Mouse (Mus musculus): ENCODE data around the gene Rnf5.
A peak's percentile ranks its signal among the peaks of the same experiment; 100 is the strongest.

The Rnf5 gene

DNA sequence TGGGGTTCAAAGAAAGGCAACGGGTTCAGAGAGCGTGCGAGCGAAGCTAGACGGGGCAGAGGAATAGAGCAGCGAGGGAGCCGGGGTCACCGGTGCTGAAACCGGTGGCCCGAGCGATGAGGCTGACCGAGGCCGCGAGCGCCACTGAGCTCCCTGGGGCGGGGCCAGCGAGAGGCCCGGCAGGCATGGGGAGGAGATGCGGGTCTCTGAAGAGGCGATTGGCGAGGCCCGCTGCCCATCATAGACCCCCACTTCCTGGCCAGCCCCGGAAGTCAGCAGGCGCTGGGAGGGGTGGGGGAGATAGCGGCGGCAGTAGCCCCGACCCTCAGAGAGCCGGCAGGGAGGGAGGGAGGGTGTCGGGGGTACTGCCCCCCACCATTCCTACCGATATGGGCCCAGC, 2.1 kb upstream of the Rnf5 start:
- DNase-seq (ENCODE audit: extremely low spot score, low spot score) = peak; percentile 94

- no peak for DNase-seq (ENCODE audit: extremely low spot score, low spot score)
Measured at GRCm38 (mm10) chr17:34604511-34605237, 1.2 kb upstream of the Rnf5 start.

DNA sequence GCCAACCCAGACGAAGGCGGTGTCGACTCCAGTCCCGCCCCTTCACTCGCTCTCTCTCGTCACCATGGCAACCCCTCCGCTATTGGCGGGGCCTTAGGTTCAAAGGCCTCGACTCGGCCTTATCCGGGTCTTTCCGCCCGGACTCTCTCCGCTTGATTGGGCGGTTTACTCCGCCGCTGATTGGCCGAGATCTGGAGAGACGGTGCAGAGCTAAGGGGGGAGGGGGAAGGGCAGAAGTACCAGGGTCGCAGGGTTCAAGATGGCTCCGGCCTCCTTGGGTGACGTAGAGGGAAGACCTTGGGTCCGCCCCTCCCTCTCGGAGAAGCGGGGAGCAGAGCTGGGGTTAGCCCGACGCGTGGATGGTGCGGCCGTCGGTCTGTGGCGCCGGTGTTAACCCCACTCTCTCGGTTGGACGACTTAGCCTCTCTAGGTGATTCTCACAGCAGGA, 595 bp upstream of the Rnf5 start, which contains the start of gene Agpat1:
TSS of gene Agpat1 (plus strand) at position 202 of the 448 bp plus-strand sequence.
- DNase-seq (ENCODE audit: extremely low spot score, low spot score) = peak; percentile 100

GRCm38 (mm10) chr17:34601796-34602195, 1.7 kb downstream of the Rnf5 start:
- DNase-seq (ENCODE audit: extremely low spot score, low spot score) = no peak

DNA sequence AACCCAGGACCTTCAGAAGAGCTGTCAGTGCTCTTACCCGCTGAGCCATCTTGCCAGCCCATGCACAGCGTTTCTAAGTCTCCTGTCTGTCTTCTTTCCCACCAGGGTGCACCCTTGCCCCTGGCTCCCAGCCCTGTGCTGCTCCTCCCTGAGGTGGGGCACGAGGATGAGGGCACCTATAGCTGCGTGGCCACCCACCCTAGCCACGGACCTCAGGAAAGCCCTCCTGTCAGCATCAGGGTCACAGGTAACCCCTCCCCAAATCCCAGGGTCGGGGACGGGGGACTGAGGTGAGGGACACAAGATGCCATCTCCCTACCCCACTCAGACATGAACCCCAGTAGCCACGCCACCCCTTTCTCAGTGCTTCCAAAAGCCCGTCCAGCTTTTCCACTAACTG, 3.6 kb downstream of the Rnf5 start:
- DNase-seq (ENCODE audit: extremely low spot score, low spot score) = no peak

DNA sequence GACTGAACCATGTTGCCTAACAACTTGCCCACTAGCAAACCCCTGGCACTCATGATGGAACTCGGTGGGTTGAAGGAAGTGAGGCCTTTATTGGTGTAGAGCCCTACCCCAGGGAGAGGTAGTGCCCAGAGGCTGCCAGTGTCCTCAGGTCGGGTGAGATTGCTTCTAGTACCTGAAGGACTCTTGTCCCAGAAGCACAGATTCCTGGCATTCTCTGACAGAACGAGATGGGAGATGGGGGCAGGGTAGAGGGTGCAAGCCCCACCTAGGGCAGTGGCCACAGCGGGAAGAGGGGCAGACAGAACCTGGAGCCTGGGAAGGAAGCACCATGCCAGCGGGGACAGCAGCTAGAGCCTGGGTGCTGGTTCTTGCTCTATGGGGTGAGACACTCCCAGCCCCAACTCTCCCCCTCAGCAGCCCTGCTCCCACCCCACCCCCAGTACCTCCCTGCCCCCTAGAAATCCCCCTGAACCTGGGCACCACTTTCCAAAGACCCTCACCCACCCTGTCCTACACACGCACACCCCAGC, 5.9 kb downstream of the Rnf5 start, which contains the start of gene Ager:
TSS of gene Ager (plus strand) at position 297 of the 530 bp plus-strand sequence.
- DNase-seq (ENCODE audit: extremely low spot score, low spot score) = no peak

DNA sequence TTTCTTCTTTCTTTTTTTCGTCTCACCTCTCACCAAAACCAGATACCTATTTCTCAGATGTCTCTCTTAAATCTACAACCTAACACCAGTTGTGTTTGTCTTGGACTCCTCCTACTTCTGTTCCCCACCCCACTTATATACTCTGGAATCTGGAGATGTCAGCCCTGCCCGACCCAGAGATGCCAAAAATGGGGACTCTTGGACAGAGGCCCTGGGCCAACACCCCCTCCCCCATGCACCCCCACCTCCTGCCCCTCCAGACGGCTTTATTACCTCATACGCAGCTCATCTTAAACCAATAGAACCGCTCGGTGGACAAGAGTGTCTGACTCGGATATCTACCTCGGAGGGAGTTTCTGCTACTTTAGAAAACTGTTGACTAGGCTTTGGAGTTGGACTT, 7.4 kb downstream of the Rnf5 start:
- no peak for DNase-seq (ENCODE audit: extremely low spot score, low spot score)

DNA sequence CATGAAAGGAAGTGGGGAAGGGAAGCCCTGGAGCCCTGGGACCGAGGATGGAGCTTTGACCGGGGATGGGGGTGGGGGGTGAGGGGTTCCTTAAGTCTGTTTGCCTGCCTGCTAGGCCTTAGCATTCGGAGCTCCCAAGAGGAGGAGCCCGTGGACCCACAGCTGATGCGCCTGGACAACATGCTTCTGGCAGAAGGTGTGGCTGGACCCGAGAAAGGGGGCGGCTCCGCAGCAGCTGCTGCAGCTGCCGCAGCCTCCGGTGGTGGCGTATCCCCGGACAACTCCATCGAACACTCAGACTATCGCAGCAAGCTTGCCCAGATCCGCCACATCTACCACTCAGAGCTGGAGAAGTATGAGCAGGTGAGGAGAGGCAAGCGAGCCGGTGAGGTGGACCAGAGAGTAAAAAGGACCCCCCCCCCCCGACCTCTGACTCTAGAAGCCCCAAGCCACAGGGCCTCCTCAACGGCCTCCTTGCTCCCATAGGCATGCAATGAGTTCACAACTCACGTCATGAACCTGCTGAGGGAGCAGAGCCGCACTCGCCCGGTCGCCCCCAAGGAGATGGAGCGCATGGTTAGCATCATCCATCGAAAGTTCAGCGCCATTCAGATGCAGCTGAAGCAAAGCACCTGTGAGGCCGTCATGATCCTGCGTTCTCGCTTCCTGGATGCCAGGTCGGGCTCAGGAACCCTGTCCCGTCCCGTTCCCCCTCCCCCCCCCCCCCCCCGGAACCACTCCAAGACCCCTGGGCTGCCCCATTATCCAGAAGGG, 9.6 kb downstream of the Rnf5 start:
- no peak for DNase-seq (ENCODE audit: extremely low spot score, low spot score)

DNA sequence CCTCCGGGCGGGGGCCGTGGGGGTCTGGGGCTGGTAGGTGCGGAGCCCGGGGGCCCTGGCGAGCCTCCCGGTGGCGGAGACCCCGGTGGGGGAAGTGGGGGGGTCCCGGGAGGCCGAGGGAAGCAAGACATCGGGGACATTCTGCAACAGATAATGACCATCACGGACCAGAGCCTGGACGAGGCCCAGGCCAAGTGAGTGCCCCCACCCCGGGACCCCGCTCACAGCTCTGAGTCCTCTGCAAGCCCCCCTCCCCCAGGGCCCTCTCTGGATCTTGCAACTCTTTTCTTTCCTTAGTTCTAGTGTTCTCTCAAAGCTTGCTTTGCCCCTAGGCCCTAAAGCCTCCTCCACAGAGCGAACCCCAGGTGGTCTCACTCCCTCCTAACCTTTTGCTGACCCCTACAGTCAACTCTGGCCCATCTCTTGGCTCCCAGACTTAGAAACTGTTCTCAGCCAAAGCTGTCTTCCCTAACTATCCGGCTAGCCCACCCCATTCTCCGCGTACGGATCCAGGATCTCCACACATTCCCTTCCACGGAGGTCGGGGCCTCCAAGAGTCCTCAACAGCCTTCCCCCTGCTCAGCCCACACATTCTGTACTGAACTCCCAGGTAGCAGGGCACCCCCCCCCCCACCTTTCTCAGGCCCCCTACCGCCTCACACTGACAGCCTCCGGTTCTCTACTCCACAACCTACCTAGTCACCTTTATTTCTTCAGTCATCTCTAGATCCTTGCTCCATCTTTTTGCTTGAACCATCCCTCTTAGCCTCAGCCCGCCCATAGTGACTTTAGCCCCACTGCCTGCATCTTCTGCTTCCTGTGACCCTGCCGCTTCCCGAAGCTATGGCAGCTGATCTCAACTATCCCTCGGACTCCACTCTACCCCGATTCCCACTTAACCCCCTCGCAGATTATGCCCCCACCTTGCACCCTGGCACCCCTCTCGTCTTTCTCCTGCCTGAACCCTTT, 10.6 kb downstream of the Rnf5 start:
- peak; percentile 57 for DNase-seq (ENCODE audit: extremely low spot score, low spot score)

GRCm38 (mm10) chr17:34591994-34592375, 11.5 kb downstream of the Rnf5 start:
- peak; percentile 95 for DNase-seq (ENCODE audit: extremely low spot score, low spot score)

DNA sequence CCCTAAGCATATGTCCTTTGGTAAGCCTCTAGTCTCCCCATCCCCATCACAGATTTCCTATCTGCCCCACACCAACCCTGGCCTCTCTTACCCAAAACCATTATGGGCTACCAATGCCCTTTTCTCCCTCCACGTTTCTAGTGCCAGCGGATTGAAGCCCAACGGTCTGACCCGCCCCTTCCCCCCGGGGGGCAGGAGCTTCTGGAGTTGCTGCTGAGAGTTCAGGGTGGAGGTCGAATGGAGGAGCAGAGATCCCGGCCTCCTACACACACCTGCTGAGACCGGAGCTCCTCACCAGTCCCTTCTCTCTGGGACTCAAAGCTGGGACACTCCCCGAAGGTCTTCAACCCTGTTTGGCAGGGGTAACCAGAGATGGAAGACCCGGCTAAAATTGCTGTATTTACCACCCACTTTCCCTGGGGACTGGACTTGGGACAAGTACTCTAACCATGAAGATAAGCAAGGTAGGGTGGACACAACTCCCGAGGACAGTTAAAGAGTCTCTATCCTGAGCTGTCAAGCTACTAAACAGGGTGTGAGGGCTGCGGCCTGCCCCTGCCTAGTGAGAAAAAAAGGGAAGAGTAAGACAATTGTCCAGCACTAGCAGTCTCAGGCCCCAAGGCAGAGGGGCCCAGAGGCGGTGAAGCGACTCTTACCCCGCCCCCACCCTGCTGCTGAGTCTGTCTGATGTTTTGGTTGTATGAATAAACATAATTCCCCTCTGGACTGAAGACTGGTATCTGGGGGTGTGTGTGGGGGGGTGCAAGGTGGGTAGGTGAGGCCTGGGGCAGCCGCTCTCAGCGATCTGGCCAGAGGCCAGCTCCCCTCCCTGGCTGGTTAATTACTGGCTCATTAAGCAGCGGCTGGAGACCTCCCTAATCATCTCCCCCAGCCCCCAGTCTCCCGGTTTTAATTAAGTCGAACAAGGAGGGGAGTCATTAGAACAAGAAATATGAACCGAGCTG, 12.2 kb downstream of the Rnf5 start, which contains the start of gene Pbx2:
TSS of gene Pbx2 (plus strand) at position 238 of the 965 bp plus-strand sequence.
- DNase-seq (ENCODE audit: extremely low spot score, low spot score) = peak; percentile 62

DNA sequence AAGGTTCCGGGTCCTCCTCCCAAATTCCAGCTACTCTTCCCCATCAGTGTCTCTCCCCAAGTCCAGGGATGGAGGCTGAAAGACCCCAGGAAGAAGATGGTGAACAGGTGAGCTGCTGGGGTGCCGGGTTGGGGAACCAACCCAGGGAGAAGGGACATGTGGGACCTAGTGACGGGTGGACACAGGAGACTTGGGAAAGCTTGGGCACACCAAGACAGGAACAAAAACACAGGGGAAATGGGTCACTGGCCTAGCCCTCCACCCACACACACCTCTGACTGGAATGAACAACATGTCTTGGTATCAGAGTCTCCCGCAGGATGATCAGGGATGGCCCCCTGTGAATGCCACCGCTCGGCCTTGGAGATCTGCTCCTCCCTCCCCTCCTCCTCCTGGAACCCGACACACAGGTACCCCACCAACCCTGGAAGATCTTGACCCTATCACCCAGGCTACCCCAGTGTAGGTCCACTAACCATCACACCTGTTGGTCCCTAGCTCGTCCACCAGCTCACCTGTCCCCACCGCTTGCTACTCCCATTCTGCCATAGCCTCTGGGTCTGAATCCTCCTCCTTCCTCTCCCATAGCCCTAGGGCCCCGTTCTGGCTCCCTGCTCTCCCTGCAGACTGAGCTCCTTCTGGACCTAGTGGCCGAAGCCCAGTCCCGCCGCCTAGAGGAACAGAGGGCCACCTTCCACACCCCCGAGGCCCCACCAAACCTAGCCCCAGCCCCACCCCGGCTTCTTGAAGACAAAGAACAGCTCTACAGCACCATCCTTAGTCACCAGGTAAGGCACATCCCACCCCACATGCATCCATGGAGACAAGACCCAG, 13.1 kb downstream of the Rnf5 start:
- no peak for DNase-seq (ENCODE audit: extremely low spot score, low spot score)

GRCm38 (mm10) chr17:34589681-34590101, 13.8 kb downstream of the Rnf5 start, which contains the start of gene Gpsm3:
TSS of gene Gpsm3 (plus strand) at chr17:34589806.
- DNase-seq (ENCODE audit: extremely low spot score, low spot score) = no peak

DNA sequence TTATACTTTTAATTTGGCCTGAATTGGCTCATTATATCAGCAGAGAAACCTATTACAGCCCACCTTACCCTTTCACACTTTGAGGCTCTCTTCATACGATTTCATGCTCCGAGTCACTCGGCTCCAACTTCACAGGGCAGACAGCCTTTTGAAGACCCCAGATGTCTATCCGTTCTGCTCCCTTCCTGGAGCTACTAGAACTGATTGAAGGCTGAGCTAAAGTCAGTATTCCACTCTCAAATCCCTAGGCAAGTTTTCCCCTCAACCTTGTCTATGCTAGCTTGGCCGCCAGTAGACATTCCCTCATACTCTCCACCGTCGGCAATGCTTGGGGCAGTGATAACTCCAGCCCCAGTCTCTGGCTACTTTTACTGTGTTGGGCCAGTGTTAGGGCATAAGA, 14.3 kb downstream of the Rnf5 start:
- no peak for DNase-seq (ENCODE audit: extremely low spot score, low spot score)

DNA sequence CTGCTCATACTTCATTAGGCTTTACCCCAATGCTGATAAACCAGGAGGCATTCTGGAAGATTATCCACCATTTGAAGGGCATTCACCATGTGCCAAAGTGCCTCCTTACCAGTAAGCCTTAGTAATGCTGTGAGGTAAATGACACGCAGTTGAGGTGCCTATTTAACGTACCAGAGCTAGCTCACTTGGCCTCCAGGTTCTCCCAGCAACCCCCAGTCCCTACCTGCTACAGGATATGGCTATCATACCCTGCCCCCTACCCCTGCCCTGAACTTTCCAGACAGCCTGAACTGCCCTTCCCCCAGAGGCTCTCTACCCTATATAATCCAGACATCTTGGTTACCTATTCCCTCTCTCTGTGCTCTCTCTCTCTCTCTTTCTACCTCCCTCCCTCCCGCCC, 14.7 kb downstream of the Rnf5 start:
- no peak for DNase-seq (ENCODE audit: extremely low spot score, low spot score)

DNA sequence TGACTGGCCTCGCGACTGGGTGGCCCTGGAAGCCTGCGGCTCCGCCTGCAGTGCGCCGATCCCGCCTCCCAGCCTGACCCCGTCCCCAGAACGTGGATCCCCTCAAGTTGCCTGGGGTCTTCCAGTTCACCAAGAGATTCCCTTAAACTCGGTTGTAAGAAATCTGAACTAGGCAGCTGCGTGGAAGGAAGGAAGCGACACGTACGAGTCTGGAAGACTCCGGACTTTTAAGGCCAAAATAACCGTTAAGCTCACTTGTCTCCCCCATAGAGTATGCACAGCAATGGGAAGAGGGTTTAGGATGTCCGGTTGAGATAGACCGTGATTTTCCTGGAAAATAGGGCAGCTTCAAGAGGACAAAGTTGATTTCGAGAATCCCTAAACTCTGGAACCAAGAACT, 15.7 kb downstream of the Rnf5 start:
- no peak for DNase-seq (ENCODE audit: extremely low spot score, low spot score)

DNA sequence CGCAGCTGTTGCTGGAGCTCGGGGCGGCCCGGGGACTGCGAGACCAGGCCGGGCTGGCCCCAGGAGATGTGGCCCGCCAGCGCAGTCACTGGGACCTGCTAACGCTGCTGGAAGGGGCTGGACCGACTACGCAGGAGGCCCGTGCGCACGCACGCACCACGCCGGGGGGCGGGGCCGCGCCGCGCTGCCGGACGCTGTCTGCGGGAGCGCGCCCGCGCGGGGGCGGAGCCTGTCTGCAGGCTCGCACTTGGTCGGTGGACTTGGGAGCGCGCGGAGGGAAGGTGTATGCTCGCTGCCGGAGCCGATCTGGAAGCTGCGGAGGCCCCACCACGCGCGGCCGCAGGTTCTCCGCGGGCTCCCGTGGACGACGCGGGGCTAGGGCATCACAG, 16.1 kb downstream of the Rnf5 start:
- DNase-seq (ENCODE audit: extremely low spot score, low spot score) = peak; percentile 97

DNA sequence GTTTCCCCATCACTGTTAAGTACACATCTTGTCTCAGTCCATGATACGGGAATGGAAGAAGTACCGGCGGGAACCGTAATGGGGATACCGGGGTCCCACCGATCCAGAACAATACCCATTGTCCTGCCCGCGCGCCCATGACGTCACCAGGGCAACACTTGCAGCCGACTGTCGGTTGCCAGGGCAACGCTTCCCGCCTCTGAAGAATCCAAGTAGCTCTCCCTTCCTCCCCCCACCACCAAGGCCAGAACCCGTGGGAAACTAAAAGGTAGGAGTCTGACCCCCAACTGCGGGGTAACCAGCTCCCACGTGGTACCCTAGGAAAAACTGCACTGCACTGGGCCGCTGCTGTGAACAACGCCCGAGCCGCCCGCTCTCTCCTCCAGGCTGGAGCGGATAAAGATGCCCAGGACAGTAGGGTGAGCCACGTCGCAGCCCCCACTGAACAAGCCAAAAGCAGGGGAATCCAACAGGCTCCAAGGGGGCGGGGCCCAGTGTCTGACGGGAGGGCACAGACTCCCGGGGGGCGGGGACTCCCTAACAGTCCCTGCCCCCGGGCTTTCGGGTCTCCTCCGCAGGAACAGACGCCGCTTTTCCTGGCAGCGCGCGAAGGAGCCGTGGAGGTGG, 16.6 kb downstream of the Rnf5 start:
- DNase-seq (ENCODE audit: extremely low spot score, low spot score) = peak; percentile 96
